Mouse (Mus musculus) thymus, adult 2 months (tissue): ENCODE data around the gene Nxnl1.

Experiments
- CTCF ChIP-seq: fragments of 200-500 bp; IDR thresholded peaks from 2 replicates; pipeline ENCODE4 v1.5.1; 2012; ENCODE audit warnings: mild to moderate bottlenecking, control low read depth, low read length, moderate library complexity, borderline replicate concordance; ENCODE audit not compliant: control insufficient read depth, poor library complexity, insufficient read depth; ENCODE audit errors: extremely low read depth
- POLR2A ChIP-seq: fragments of 200-500 bp; IDR thresholded peaks from 2 replicates; pipeline ENCODE4 v1.6.1; 2012; ENCODE audit warnings: mild to moderate bottlenecking, low read length, control low read depth, moderate library complexity; ENCODE audit not compliant: control insufficient read depth, poor library complexity, insufficient read depth; ENCODE audit errors: extremely low read depth

GRCm38 (mm10) chr8:71525226-71526050, 41.0 kb downstream of the Nxnl1 start, which contains the start of gene Ccdc194:
- TF ChIP-seq POLR2A (no peak), CTCF (no peak)
